29 mouse cellular contexts compared by ENCODE assay signal in the genomic region with DNA sequence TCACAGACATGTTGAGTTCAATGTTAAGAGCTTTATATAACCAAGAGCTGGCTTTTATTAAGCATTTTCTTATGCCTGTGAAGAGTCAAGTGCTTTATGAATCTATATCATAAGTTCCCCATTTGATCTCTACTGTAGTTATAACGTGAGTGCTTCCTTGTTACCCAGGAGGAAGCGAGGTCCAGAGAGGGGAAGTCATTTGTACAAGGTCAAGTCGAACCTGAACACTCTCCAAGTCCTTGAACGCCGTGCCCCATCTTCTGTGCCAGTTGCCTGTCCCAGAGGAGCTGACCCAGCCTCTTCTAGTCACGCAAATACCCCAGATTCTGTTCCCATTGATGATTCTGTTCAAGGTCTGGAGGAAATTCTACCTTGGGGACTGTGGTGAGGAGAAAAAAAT.
DNase-seq lines count a peak whose midpoint lies in the region; ATAC-seq and TF ChIP-seq lines count a peak whose summit lies in the region.
"Had no signal": no experiment of that assay in that cellular context is flagged by ENCODE, and none has a peak within 500 bp of the region (broad histone marks: within the 10 kb centered on the region; RNA-seq: fewer than 3 reads in every experiment).

No protein-coding gene starts in this region.

- H3K27me3 ChIP-seq in kidney, adult 2 months (replicated peaks; ENCODE audit: control insufficient read depth, insufficient read depth, low read length), result no peaks in the 10 kb centered on the region
- H3K27me3 ChIP-seq in kidney, embryonic 14.5 days (ENCODE audit: control insufficient read depth, insufficient read depth, low read length), result peaks cover 6% of the 10 kb centered on the region; the same call in 1 of the 2 replicates
- no peaks in the 10 kb centered on the region for H3K27me3 ChIP-seq in splenic B cell, adult 2 months (ENCODE audit: control insufficient read depth, insufficient read depth, low read length, poor library complexity, severe bottlenecking)
- H3K27me3 ChIP-seq in cerebellum, adult 2 months (ENCODE audit: control insufficient read depth, insufficient read depth, low read length), result no peaks in the 10 kb centered on the region
- H3K27me3 ChIP-seq: CH12.LX; forebrain, embryonic 15.5 days; intestine, embryonic 15.5 days had no signal

- peak overlapping the region; percentile 67 for H3K27ac ChIP-seq in kidney, adult 2 months (ENCODE audit: insufficient read depth, low read depth, low read length)
- no peak overlapping the region for H3K27ac ChIP-seq in kidney, embryonic 14.5 days (ENCODE audit: low read depth, low read length)
- peak overlapping the region; percentile 55 for H3K27ac ChIP-seq in macrophage
- no peak overlapping the region for H3K27ac ChIP-seq in cerebellum, adult 2 months (ENCODE audit: insufficient read depth, low read length)
- H3K27ac ChIP-seq: embryonic facial prominence, embryonic 13.5 days; forebrain, embryonic 10.5 days; forebrain, embryonic 15.5 days; hindbrain, postnatal 0 days; intestine, embryonic 15.5 days; kidney, embryonic 15.5 days; liver, embryonic 12.5 days; midbrain, embryonic 10.5 days; midbrain, embryonic 15.5 days had no signal

- no peaks in the 10 kb centered on the region for H3K9me3 ChIP-seq in kidney, embryonic 14.5 days (ENCODE audit: control insufficient read depth, low read length)
- H3K9me3 ChIP-seq: embryonic facial prominence, embryonic 13.5 days; forebrain, embryonic 10.5 days; forebrain, embryonic 15.5 days; intestine, embryonic 15.5 days; kidney, embryonic 15.5 days; liver, embryonic 12.5 days; midbrain, embryonic 10.5 days; midbrain, embryonic 15.5 days had no signal

- no peak for TF ChIP-seq CTCF in kidney, adult 2 months (conservative IDR thresholded peaks at IDR 0.05; ENCODE audit: insufficient read depth, insufficient read length, low read depth, low read length)
- no peak for TF ChIP-seq CTCF in cerebellum, adult 2 months (IDR thresholded peaks at IDR 0.05; ENCODE audit: borderline replicate concordance, insufficient read depth, low read depth, low read length)

- no peak for TF ChIP-seq POLR2A in kidney, adult 2 months (IDR thresholded peaks at IDR 0.05; ENCODE audit: low read depth, low read length)
- no peak for TF ChIP-seq POLR2A in cerebellum, adult 2 months (IDR thresholded peaks at IDR 0.05; ENCODE audit: borderline replicate concordance, insufficient read depth, low read length)

- H3K79me2 ChIP-seq in macrophage (ENCODE audit: inconsistent target), result peaks cover 89% of the 10 kb centered on the region

- no peaks in the 10 kb centered on the region for H3K36me3 ChIP-seq in kidney, adult 2 months (ENCODE audit: control insufficient read depth, insufficient read depth, low read length)
- H3K36me3 ChIP-seq in kidney, embryonic 14.5 days (ENCODE audit: control insufficient read depth, insufficient read depth, low read length), result no peaks in the 10 kb centered on the region
- H3K36me3 ChIP-seq in macrophage (ENCODE audit: inconsistent target), result peaks cover 10% of the 10 kb centered on the region; the same call in 1 of the 2 replicates
- H3K36me3 ChIP-seq in splenic B cell, adult 2 months (ENCODE audit: control insufficient read depth, insufficient read depth, low read length, poor library complexity, severe bottlenecking), result no peaks in the 10 kb centered on the region
- H3K36me3 ChIP-seq: embryonic facial prominence, embryonic 13.5 days; forebrain, embryonic 10.5 days; forebrain, embryonic 15.5 days; intestine, embryonic 15.5 days; kidney, embryonic 15.5 days; liver, embryonic 12.5 days; midbrain, embryonic 10.5 days; midbrain, embryonic 15.5 days had no signal

- DNase-seq in adrenal gland, adult (ENCODE audit: inconsistent age in 2 of 2, low spot score in 1 of 2), result peak; percentile 29 to 70
- no peak for DNase-seq in adrenal gland, postnatal 4 days (ENCODE audit: low spot score in 2 of 2)
- DNase-seq in kidney, adult 2 months, result peak; percentile 62
- peak; percentile 18 for DNase-seq in splenic B cell, adult 2 months (ENCODE audit: low read depth, low spot score)
- DNase-seq in cerebellum, adult 2 months, result no peak
- no peak for DNase-seq in cerebellum, postnatal 14 days
- DNase-seq: cerebellum, adult 8-10 months; cerebellum, postnatal 36 days; embryo, embryonic 11 days; gastrocnemius, postnatal 25 days; heart, postnatal 14 days; kidney, postnatal 4 days; liver, postnatal 0 days; lung, postnatal 36 days; right cerebral cortex, postnatal 4 days; thymus, adult 2 months; thymus, postnatal 36 days had no signal

- H3K4me2 ChIP-seq in kidney, embryonic 14.5 days (replicated peaks; ENCODE audit: low read depth, low read length), result no peak overlapping the region
- H3K4me2 ChIP-seq: embryonic facial prominence, embryonic 13.5 days; forebrain, embryonic 15.5 days; intestine, embryonic 15.5 days; kidney, embryonic 15.5 days; liver, embryonic 12.5 days; midbrain, embryonic 15.5 days had no signal

- no peak overlapping the region for H3K4me3 ChIP-seq in kidney, adult 2 months (ENCODE audit: insufficient read depth, low read depth, low read length)
- H3K4me3 ChIP-seq in kidney, embryonic 14.5 days (ENCODE audit: low read length), result no peak overlapping the region
- H3K4me3 ChIP-seq in macrophage (ENCODE audit: inconsistent target), result no peak overlapping the region
- H3K4me3 ChIP-seq in cerebellum, adult 2 months (replicated peaks; ENCODE audit: insufficient read depth, low read depth, low read length), result no peak overlapping the region
- H3K4me3 ChIP-seq: embryonic facial prominence, embryonic 13.5 days; forebrain, embryonic 10.5 days; forebrain, embryonic 15.5 days; intestine, embryonic 15.5 days; kidney, embryonic 15.5 days; liver, embryonic 12.5 days; midbrain, embryonic 10.5 days; midbrain, embryonic 15.5 days had no signal

- H3K4me1 ChIP-seq in kidney, adult 2 months (ENCODE audit: control insufficient read depth, insufficient read depth, low read length), result peaks cover 19% of the 10 kb centered on the region; the same call in 1 of the 2 replicates
- H3K4me1 ChIP-seq in kidney, embryonic 14.5 days (ENCODE audit: control insufficient read depth, insufficient read depth, low read length), result peaks cover 2% of the 10 kb centered on the region; the same call in 1 of the 2 replicates
- peaks cover 2% of the 10 kb centered on the region; the same call in 1 of the 2 replicates for H3K4me1 ChIP-seq in cerebellum, adult 2 months (ENCODE audit: control insufficient read depth, insufficient read depth, low read length)
- H3K4me1 ChIP-seq: liver, embryonic 12.5 days had no signal

- WGBS in kidney, adult 2 months, result 37% methylated on average over 6 of the region's 6 CpGs
- WGBS in kidney, embryonic 14.5 days, result 72% methylated on average over 6 of the region's 6 CpGs
- WGBS in macrophage (ENCODE audit: missing documents), result 20% methylated on average over 6 of the region's 6 CpGs
- WGBS in cerebellum, adult 2 months, result 74% methylated on average over 6 of the region's 6 CpGs

- ATAC-seq in kidney, embryonic 14.5 days (ENCODE audit: low FRiP score, low TSS enrichment), result no peak
- ATAC-seq: forebrain, embryonic 15.5 days; hindbrain, postnatal 0 days; intestine, embryonic 15.5 days; liver, embryonic 12.5 days; liver, postnatal 0 days; midbrain, embryonic 15.5 days had no signal

- no peak overlapping the region for H3K9ac ChIP-seq in kidney, embryonic 14.5 days (ENCODE audit: low read depth, low read length)
- H3K9ac ChIP-seq: embryonic facial prominence, embryonic 13.5 days; forebrain, embryonic 15.5 days; intestine, embryonic 15.5 days; kidney, embryonic 15.5 days; liver, embryonic 12.5 days; liver, postnatal 0 days; midbrain, embryonic 15.5 days had no signal

Comparison
In these comparisons a context has a peak if more than half of its experiments do, and no peak if none do; other contexts are left out.
1. DNase-seq: peak in adrenal gland, adult (2 of 2), kidney, adult 2 months (single experiment) and splenic B cell, adult 2 months (single experiment); none in adrenal gland, postnatal 4 days (0 of 2), cerebellum, adult 2 months (0 of 2) and cerebellum, postnatal 14 days (0 of 2).
2. H3K27ac ChIP-seq: peak in kidney, adult 2 months (single experiment) and macrophage (single experiment); none in kidney, embryonic 14.5 days (single experiment) and cerebellum, adult 2 months (single experiment).